Comparison of ENCODE assay signal across 21 mouse cellular contexts in the genomic region with DNA sequence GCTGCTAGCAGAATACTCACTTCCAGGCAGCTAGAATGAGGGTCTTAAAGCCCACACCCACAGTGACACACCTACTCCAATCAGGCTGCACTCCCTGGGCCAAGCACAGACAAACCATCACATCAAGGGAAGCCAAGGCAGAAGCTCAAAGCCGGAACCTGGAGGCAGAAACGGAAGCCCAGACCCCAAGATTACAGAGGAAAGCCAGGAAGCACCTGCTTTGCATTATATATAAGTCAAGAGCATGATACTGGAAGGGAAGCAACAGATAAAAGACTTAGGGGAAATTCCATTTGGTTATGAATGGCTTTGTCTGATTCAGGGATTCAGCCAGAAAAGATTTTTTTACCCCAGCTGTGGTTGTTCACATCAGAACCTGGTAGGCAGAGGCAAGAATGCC. TPM values are rescaled to one million over a fixed set of nuclear protein-coding genes. Genes with fewer than 3 reads are reported as not detected.
A peak's percentile ranks its signal among the peaks of the same experiment; 100 is the strongest.
DNase-seq lines count a peak whose midpoint lies in the region; ATAC-seq and TF ChIP-seq lines count a peak whose summit lies in the region.
"Had no signal": no experiment of that assay in that cellular context is flagged by ENCODE, and none has a peak within 500 bp of the region (broad histone marks: within the 10 kb centered on the region; RNA-seq: fewer than 3 reads in every experiment).

No protein-coding gene starts in this region.

- H3K4me3 ChIP-seq in embryonic facial prominence, embryonic 11.5 days (ENCODE audit: low read depth, low read length): no peak overlapping the region
- no peak overlapping the region for H3K4me3 ChIP-seq in embryonic facial prominence, embryonic 10.5 days
- H3K4me3 ChIP-seq in heart, postnatal 0 days (ENCODE audit: low read depth, low read length): no peak overlapping the region
- H3K4me3 ChIP-seq: embryonic facial prominence, embryonic 15.5 days; forebrain, embryonic 10.5 days; hindbrain, embryonic 10.5 days; limb, embryonic 13.5 days; megakaryocyte, embryonic 14.5 days; midbrain, embryonic 15.5 days had no signal

- WGBS in embryonic facial prominence, embryonic 11.5 days: 70% methylated on average over 2 of the region's 2 CpGs
- 73% methylated on average over 2 of the region's 2 CpGs for WGBS in embryonic facial prominence, embryonic 10.5 days
- 25% methylated on average over 2 of the region's 2 CpGs for WGBS in heart, postnatal 0 days

- H3K9me3 ChIP-seq in embryonic facial prominence, embryonic 11.5 days (replicated peaks; ENCODE audit: control insufficient read depth, low read length): no peaks in the 10 kb centered on the region
- H3K9me3 ChIP-seq in embryonic facial prominence, embryonic 10.5 days: no peaks in the 10 kb centered on the region
- H3K9me3 ChIP-seq in heart, postnatal 0 days (replicated peaks; ENCODE audit: control insufficient read depth, low read length): no peaks in the 10 kb centered on the region
- H3K9me3 ChIP-seq: embryonic facial prominence, embryonic 15.5 days; forebrain, embryonic 10.5 days; hindbrain, embryonic 10.5 days; midbrain, embryonic 15.5 days had no signal

- no peak overlapping the region for H3K9ac ChIP-seq in embryonic facial prominence, embryonic 11.5 days (replicated peaks; ENCODE audit: low read length)
- no peak overlapping the region for H3K9ac ChIP-seq in heart, postnatal 0 days (replicated peaks; ENCODE audit: low read depth, low read length)
- H3K9ac ChIP-seq: embryonic facial prominence, embryonic 15.5 days; limb, embryonic 13.5 days; midbrain, embryonic 15.5 days had no signal

- H3K27me3 ChIP-seq in embryonic facial prominence, embryonic 11.5 days (ENCODE audit: control insufficient read depth, insufficient read depth, low read length): no peaks in the 10 kb centered on the region
- H3K27me3 ChIP-seq in embryonic facial prominence, embryonic 10.5 days (replicated peaks; ENCODE audit: low read depth, poor library complexity, severe bottlenecking): no peaks in the 10 kb centered on the region
- no peaks in the 10 kb centered on the region for H3K27me3 ChIP-seq in heart, postnatal 0 days (ENCODE audit: control insufficient read depth, insufficient read depth, low read length)
- H3K27me3 ChIP-seq: embryonic facial prominence, embryonic 15.5 days; limb, embryonic 13.5 days; megakaryocyte, embryonic 14.5 days; midbrain, embryonic 15.5 days had no signal

- peak; percentile 9 for DNase-seq in embryonic facial prominence, embryonic 11.5 days (ENCODE audit: low spot score)
- DNase-seq in embryonic facial prominence, embryonic 10.5 days (ENCODE audit: low spot score): no peak
- DNase-seq in heart, postnatal 0 days (ENCODE audit: low spot score): no peak
- no peak for DNase-seq in heart, postnatal 14 days
- DNase-seq in CD4-positive helper T cell, adult 2 months (ENCODE audit: low read depth, low spot score): peak; percentile 21
- DNase-seq in thymus, postnatal 0 days (ENCODE audit: low spot score): peak; percentile 61
- DNase-seq in cerebellum, postnatal 4 days (ENCODE audit: low spot score in 2 of 2): no peak
- DNase-seq in Muller cell, postnatal 12 days (ENCODE audit: inconsistent ontology term): no peak
- DNase-seq: adrenal gland, postnatal 25 days; cerebellum, adult 8-10 months; gastrocnemius, postnatal 36 days; kidney, adult 2 months; kidney, postnatal 36 days; layer of hippocampus, adult 9-11 months; lung, adult 18-20 months had no signal

- no peak overlapping the region for H3K4me2 ChIP-seq in embryonic facial prominence, embryonic 11.5 days (ENCODE audit: low read depth, low read length)
- H3K4me2 ChIP-seq in heart, postnatal 0 days (ENCODE audit: low read depth, low read length): no peak overlapping the region
- H3K4me2 ChIP-seq: embryonic facial prominence, embryonic 15.5 days; limb, embryonic 13.5 days; midbrain, embryonic 15.5 days had no signal

- H3K27ac ChIP-seq in embryonic facial prominence, embryonic 11.5 days (replicated peaks; ENCODE audit: low read depth, low read length): no peak overlapping the region
- no peak overlapping the region for H3K27ac ChIP-seq in embryonic facial prominence, embryonic 10.5 days (replicated peaks)
- H3K27ac ChIP-seq in heart, postnatal 0 days (ENCODE audit: low read depth): no peak overlapping the region
- H3K27ac ChIP-seq: embryonic facial prominence, embryonic 15.5 days; forebrain, embryonic 10.5 days; hindbrain, embryonic 10.5 days; limb, embryonic 13.5 days; midbrain, embryonic 15.5 days had no signal

- no peaks in the 10 kb centered on the region for H3K36me3 ChIP-seq in embryonic facial prominence, embryonic 11.5 days (replicated peaks; ENCODE audit: control insufficient read depth, insufficient read depth, low read depth, low read length)
- no peaks in the 10 kb centered on the region for H3K36me3 ChIP-seq in embryonic facial prominence, embryonic 10.5 days (replicated peaks)
- no peaks in the 10 kb centered on the region for H3K36me3 ChIP-seq in heart, postnatal 0 days (replicated peaks; ENCODE audit: control insufficient read depth, insufficient read depth, low read length)
- H3K36me3 ChIP-seq: embryonic facial prominence, embryonic 15.5 days; forebrain, embryonic 10.5 days; hindbrain, embryonic 10.5 days; limb, embryonic 13.5 days; midbrain, embryonic 15.5 days had no signal

- TF ChIP-seq CTCF in heart, postnatal 0 days (IDR thresholded peaks at IDR 0.05; ENCODE audit: low read depth): no peak

- no peaks in the 10 kb centered on the region for H3K4me1 ChIP-seq in embryonic facial prominence, embryonic 11.5 days (ENCODE audit: control insufficient read depth, insufficient read depth, low read length)
- H3K4me1 ChIP-seq in embryonic facial prominence, embryonic 10.5 days: peaks cover 6% of the 10 kb centered on the region
- no peaks in the 10 kb centered on the region for H3K4me1 ChIP-seq in heart, postnatal 0 days (ENCODE audit: control insufficient read depth, insufficient read depth)
- H3K4me1 ChIP-seq: embryonic facial prominence, embryonic 15.5 days; forebrain, embryonic 10.5 days; hindbrain, embryonic 10.5 days; midbrain, embryonic 15.5 days had no signal

- no peak for TF ChIP-seq EP300 in heart, postnatal 0 days (IDR thresholded peaks at IDR 0.05; ENCODE audit: low read depth)

- ATAC-seq in embryonic facial prominence, embryonic 11.5 days (replicated peaks; ENCODE audit: insufficient number of reproducible peaks, low FRiP score, low TSS enrichment, low read depth): no peak
- ATAC-seq in heart, postnatal 0 days (ENCODE audit: insufficient read depth, low read depth): peak; percentile 30; the same call in 1 of the 2 replicates
- ATAC-seq: midbrain, embryonic 15.5 days had no signal

- intact Hi-C loops in heart, postnatal 14 days (cut with DNase I): no loop called here

RNA-seq across cellular contexts. Expression of gene Slc9a9, which starts 47.8 kb away (rescaled TPM):
- polyA plus RNA-seq in embryonic facial prominence, embryonic 11.5 days (2014; fragmentation: Nextera tagmentation; extraction: Ambion mirVana): 4.4 and 4.7 TPM in 2 replicates
- 2.0 and 2.6 TPM in 2 replicates for polyA plus RNA-seq in embryonic facial prominence, embryonic 10.5 days (2016; fragmentation: Nextera tagmentation; extraction: Ambion mirVana)
- total RNA-seq in heart, postnatal 0 days (2014; rRNA removed; ENCODE audit: low replicate concordance): 1.3 and 7.1 TPM in 2 replicates
- polyA plus RNA-seq in heart, postnatal 0 days (2015; fragmentation: Nextera tagmentation; extraction: Ambion mirVana): 1.9 and 2.1 TPM in 2 replicates
- total RNA-seq in heart, postnatal 14 days (2021): 1 to 10 TPM; 2.6 to 5.0 TPM
- polyA plus RNA-seq in thymus, postnatal 0 days (2015; fragmentation: Nextera tagmentation; extraction: Ambion mirVana): 40.5 and 44.5 TPM in 2 replicates

Comparison
In these comparisons a context has a peak if more than half of its experiments do, and no peak if none do; other contexts are left out.
1. DNase-seq: peak in embryonic facial prominence, embryonic 11.5 days (single experiment), CD4-positive helper T cell, adult 2 months (single experiment) and thymus, postnatal 0 days (single experiment); none in embryonic facial prominence, embryonic 10.5 days (single experiment), heart, postnatal 0 days (single experiment), heart, postnatal 14 days (0 of 2), cerebellum, postnatal 4 days (0 of 2) and Muller cell, postnatal 12 days (single experiment).